Mouse (Mus musculus): Measurements from ENCODE around the gene Ctnnbl1.

- TF ChIP-seq POLR2A (IDR thresholded peaks at IDR 0.05; ENCODE audit: control insufficient read depth, low read depth, low read length), result no peak
- no peak for TF ChIP-seq CTCF (IDR thresholded peaks at IDR 0.05; ENCODE audit: control insufficient read depth, insufficient read depth, insufficient replicate concordance, low read depth, low read length)
Measured at GRCm38 (mm10) chr2:157707191-157707923, 29.8 kb upstream of the Ctnnbl1 start.
